Mouse (Mus musculus) kidney, adult 11 months (tissue): ENCODE results near the gene Rack1.
A peak's percentile ranks its signal among the peaks of the same experiment; 100 is the strongest.
"Not testable (repeated sequence)": the region's sequence is repeated elsewhere in the genome, so short reads cannot be mapped to it uniquely, and the experiment has no call there.

ENCODE experiments used
- DNase-seq: peaks from one replicate; pipeline ENCODE4 v3.0.0; 2022

The Rack1 gene

GRCm38 (mm10) chr11:48820308-48820674 is 20.2 kb downstream of the Rack1 start:
- DNase-seq, result no peak

- DNase-seq, result not testable (repeated sequence)
These were observed 21.2 kb downstream of the Rack1 start for GRCm38 (mm10) chr11:48821299-48821698.

- no peak for DNase-seq
These were observed 22.8 kb downstream of the Rack1 start for GRCm38 (mm10) chr11:48822768-48823512.

GRCm38 (mm10) chr11:48823536-48823972 is 23.4 kb downstream of the Rack1 start:
- DNase-seq, result no peak

GRCm38 (mm10) chr11:48824311-48824830 is 24.2 kb downstream of the Rack1 start:
- no peak for DNase-seq

- not testable (repeated sequence) for DNase-seq
These were observed 26.0 kb downstream of the Rack1 start, which contains the start of the genes Trim7 and Gm12184 for GRCm38 (mm10) chr11:48825979-48826751. Gene Trim7, plus strand, starts transcription at chr11:48826140. Gene Gm12184, minus strand, starts transcription at chr11:48826655.

- no peak for DNase-seq
These were observed 26.6 kb downstream of the Rack1 start for GRCm38 (mm10) chr11:48826752-48827096.

- DNase-seq, result no peak
These were observed 27.8 kb downstream of the Rack1 start for GRCm38 (mm10) chr11:48827926-48828325.

- no peak for DNase-seq
These were observed 30.1 kb downstream of the Rack1 start for GRCm38 (mm10) chr11:48830279-48830678.

GRCm38 (mm10) chr11:48831273-48831672 is 31.1 kb downstream of the Rack1 start:
- DNase-seq, result no peak

GRCm38 (mm10) chr11:48833078-48833730 is 33.1 kb downstream of the Rack1 start:
- DNase-seq, result no peak

GRCm38 (mm10) chr11:48833731-48834639 is 33.9 kb downstream of the Rack1 start:
- DNase-seq, result peak; percentile 89

GRCm38 (mm10) chr11:48835923-48836322 is 35.8 kb downstream of the Rack1 start:
- DNase-seq, result no peak

GRCm38 (mm10) chr11:48836990-48837309 is 36.8 kb downstream of the Rack1 start:
- DNase-seq, result peak; percentile 85

- DNase-seq, result peak; percentile 53
These were observed 37.4 kb downstream of the Rack1 start for GRCm38 (mm10) chr11:48837310-48838180.

GRCm38 (mm10) chr11:48838181-48838797 is 38.2 kb downstream of the Rack1 start:
- DNase-seq, result peak; percentile 68

GRCm38 (mm10) chr11:48838879-48839680 is 38.9 kb downstream of the Rack1 start:
- no peak for DNase-seq

- peak; percentile 70 for DNase-seq
These were observed 40.7 kb downstream of the Rack1 start for GRCm38 (mm10) chr11:48840805-48841204.

- DNase-seq, result no peak
These were observed 41.1 kb downstream of the Rack1 start for GRCm38 (mm10) chr11:48841213-48841612.

GRCm38 (mm10) chr11:48842378-48842792 is 42.3 kb downstream of the Rack1 start:
- DNase-seq, result no peak
